Mouse (Mus musculus) neural tube, embryonic 14.5 days (tissue): Measurements from ENCODE around the gene Fbxl16. TPM values are rescaled to one million over a fixed set of nuclear protein-coding genes. Genes with fewer than 3 reads are reported as not detected.

Experiments used
- ATAC-seq: fragments of 200-750 bp; cut with Nextera tagmentation; 2 replicates; pipeline ENCODE4 v1.8.0; 2017; ENCODE audit warnings: low read depth, mild to moderate bottlenecking, moderate TSS enrichment, moderate library complexity
- H3K27ac ChIP-seq: fragments of 300-500 bp; sonication (generic); 2 replicates; pipeline ENCODE4 v1.5.1; 2014; ENCODE audit warnings: low read depth, mild to moderate bottlenecking, control low read depth, low read length, moderate library complexity, mixed read lengths
- H3K27me3 ChIP-seq: fragments of 300-500 bp; sonication (generic); 2 replicates; pipeline ENCODE4 v1.6.1; 2014; ENCODE audit warnings: low read length; ENCODE audit not compliant: control insufficient read depth, insufficient read depth
- H3K36me3 ChIP-seq: fragments of 300-500 bp; sonication (generic); 2 replicates; pipeline ENCODE4 v1.6.1; 2014; ENCODE audit warnings: low read length, mixed read lengths; ENCODE audit not compliant: control insufficient read depth, insufficient read depth
- H3K4me1 ChIP-seq: fragments of 300-500 bp; sonication (generic); 2 replicates; pipeline ENCODE4 v1.6.1; 2014; ENCODE audit warnings: low read length; ENCODE audit not compliant: control insufficient read depth, insufficient read depth
- H3K4me2 ChIP-seq: fragments of 300-500 bp; sonication (generic); 2 replicates; pipeline ENCODE4 v1.6.1; 2014; ENCODE audit warnings: mild to moderate bottlenecking, low read depth, low read length, control low read depth
- H3K4me3 ChIP-seq: fragments of 300-500 bp; sonication (generic); 2 replicates; pipeline ENCODE4 v1.5.1; 2014; ENCODE audit warnings: low read depth, low read length, control low read depth, mixed read lengths
- H3K9ac ChIP-seq: fragments of 300-500 bp; sonication (generic); replicated peaks from 2 replicates; pipeline ENCODE4 v1.6.1; 2014; ENCODE audit warnings: low read depth, mild to moderate bottlenecking, control low read depth, low read length, mixed read lengths
- H3K9me3 ChIP-seq: fragments of 300-500 bp; sonication (generic); 2 replicates; pipeline ENCODE4 v1.6.1; 2016; ENCODE audit warnings: low read length; ENCODE audit not compliant: control insufficient read depth
- WGBS: fragments of 180-500 bp; shearing (Covaris S2); extraction: QIAGEN DNeasy Blood & Tissue Kit; methylation state at CpG from one replicate; pipeline ENCODE4 v1.1.7; 2014; 5-methylcytosine and 5-hydroxymethylcytosine counted together
- polyA plus RNA-seq: library from polyadenylated mRNA; unstranded; fragments of >200 nt; fragmentation: Nextera tagmentation; extraction: Ambion mirVana; gene quantifications from 2 replicates; pipeline ENCODE4 v1.2.1, GENCODE M21; 2014

Fbxl16 gene
- 35.2 and 39.4 TPM in 2 replicates for polyA plus RNA-seq

DNA sequence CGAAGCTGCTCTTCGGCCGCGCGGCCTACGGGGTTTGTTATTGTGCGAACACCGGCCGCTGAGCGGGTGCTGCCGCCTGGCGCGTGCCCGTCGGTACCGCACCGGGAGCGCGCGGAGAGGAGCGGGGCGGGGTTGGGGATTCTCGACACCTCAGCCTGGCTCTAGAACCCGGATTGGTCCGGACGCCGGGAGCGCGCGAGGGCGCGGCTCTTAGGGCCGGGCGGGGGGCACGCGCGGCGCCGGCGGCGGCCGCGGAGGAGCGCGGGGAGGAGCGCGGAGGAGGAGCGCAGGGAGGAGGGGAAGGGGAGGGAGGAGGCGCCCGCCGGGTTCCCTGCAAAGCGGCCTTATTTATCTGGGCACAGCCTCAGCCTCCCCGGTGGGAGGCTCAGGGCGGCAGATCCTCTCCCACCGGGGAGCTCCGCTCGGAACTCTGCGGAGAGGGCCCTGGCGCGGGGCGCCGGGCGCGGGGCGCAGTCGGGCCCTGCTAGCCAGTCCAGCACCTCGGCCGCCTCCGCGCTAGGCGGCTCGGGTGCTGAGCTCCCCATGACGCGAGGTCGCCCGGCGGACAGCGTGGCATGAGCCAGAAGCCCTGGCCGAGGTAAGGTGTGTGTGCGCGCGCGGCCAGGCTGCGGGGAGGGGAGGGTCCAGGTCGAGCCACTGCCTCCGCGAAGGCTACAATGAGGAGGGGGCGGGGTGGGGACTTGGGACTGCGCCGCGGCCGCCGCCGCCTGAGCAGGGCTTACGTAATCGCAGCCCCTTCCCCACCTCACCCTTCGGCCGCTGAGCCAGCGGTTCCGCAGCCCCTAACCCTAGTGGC is at the start of gene Fbxl16:
Gene Fbxl16 (plus strand): TSS at position 297 of the 817 bp plus-strand sequence.
- H3K4me1 ChIP-seq = peaks cover 24% of the 10 kb centered on the region
- H3K4me2 ChIP-seq = peak within 1 kb of the TSS; percentile 99
- H3K27ac ChIP-seq = peak within 1 kb of the TSS; percentile 97
- peak within 1 kb of the TSS; percentile 90 for H3K4me3 ChIP-seq
- H3K27me3 ChIP-seq = no peaks in the 10 kb centered on the region
- H3K36me3 ChIP-seq = no peaks in the 10 kb centered on the region
- H3K9ac ChIP-seq = peak within 1 kb of the TSS; percentile 94
- WGBS = under 1% methylated on average over 67 of the region's 100 CpGs
- ATAC-seq = peak; percentile 89
- no peaks in the 10 kb centered on the region for H3K9me3 ChIP-seq

DNA sequence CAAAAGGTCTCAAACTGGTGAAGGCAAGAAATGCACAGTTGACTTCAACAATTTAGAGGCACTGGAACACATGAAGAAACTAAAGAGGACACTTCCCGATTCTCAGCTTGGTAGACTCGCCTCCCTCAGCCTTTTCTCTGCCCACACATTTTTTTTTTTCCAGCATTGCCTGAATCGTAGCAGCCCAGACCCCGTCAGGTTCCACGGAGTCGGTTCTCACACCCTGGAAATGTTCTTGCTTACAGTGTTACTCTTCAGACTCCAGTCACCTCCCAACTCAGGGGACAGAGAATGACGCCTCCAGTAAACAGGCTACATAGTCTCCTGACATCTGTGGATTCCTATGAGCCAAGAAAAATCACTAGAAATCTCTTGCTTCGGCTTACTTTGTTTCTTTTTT is 48.7 kb upstream of the Fbxl16 start:
- Histone ChIP-seq H3K27ac (no peak overlapping the region), H3K4me2 (no peak overlapping the region), H3K27me3 (no peaks in the 10 kb centered on the region), H3K9me3 (no peaks in the 10 kb centered on the region), H3K36me3 (no peaks in the 10 kb centered on the region), H3K9ac (no peak overlapping the region), H3K4me3 (no peak overlapping the region), H3K4me1 (no peaks in the 10 kb centered on the region)
- WGBS = 75% methylated on average over 8 of the region's 8 CpGs
- ATAC-seq = no peak

DNA sequence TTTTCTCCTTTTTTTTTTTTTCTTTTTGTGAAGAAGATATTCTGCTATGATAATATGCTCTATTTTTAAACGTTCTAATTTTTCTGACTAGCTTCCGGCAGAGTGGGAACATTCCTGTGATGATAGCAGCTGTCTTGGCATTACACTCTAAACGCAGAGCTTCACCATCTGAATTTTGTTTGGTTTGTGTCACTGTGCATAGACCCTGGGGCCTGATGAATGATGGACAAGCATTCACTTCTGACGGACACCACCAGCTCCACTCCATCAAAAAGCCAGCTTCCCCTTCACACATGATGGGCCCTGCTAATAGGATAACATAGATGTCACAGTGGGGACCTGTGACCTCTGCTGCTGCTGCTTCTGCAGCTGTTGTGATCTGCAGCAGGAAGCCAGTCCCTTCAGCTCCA is 47.3 kb upstream of the Fbxl16 start:
- Histone ChIP-seq H3K36me3 (no peaks in the 10 kb centered on the region), H3K4me1 (no peaks in the 10 kb centered on the region), H3K4me2 (no peak overlapping the region), H3K9ac (no peak overlapping the region), H3K9me3 (no peaks in the 10 kb centered on the region), H3K27me3 (no peaks in the 10 kb centered on the region), H3K4me3 (no peak overlapping the region), H3K27ac (no peak overlapping the region)
- 63% methylated on average over 4 of the region's 4 CpGs for WGBS
- no peak for ATAC-seq

- Histone ChIP-seq H3K4me2 (no peak overlapping the region), H3K9me3 (no peaks in the 10 kb centered on the region), H3K4me1 (no peaks in the 10 kb centered on the region), H3K4me3 (no peak overlapping the region), H3K27me3 (no peaks in the 10 kb centered on the region), H3K36me3 (no peaks in the 10 kb centered on the region), H3K9ac (no peak overlapping the region), H3K27ac (no peak overlapping the region)
- no peak for ATAC-seq
- 33% methylated on average over 3 of the region's 3 CpGs for WGBS
Observed at GRCm38 (mm10) chr17:25762591-25762990, 46.3 kb upstream of the Fbxl16 start.

GRCm38 (mm10) chr17:25765886-25766285 is 43.0 kb upstream of the Fbxl16 start:
- Histone ChIP-seq H3K9ac (no peak overlapping the region), H3K4me3 (no peak overlapping the region), H3K27ac (no peak overlapping the region), H3K4me2 (no peak overlapping the region), H3K27me3 (no peaks in the 10 kb centered on the region), H3K4me1 (no peaks in the 10 kb centered on the region), H3K36me3 (no peaks in the 10 kb centered on the region), H3K9me3 (no peaks in the 10 kb centered on the region)
- WGBS = 22% methylated on average over 5 of the region's 5 CpGs
- ATAC-seq = no peak

DNA sequence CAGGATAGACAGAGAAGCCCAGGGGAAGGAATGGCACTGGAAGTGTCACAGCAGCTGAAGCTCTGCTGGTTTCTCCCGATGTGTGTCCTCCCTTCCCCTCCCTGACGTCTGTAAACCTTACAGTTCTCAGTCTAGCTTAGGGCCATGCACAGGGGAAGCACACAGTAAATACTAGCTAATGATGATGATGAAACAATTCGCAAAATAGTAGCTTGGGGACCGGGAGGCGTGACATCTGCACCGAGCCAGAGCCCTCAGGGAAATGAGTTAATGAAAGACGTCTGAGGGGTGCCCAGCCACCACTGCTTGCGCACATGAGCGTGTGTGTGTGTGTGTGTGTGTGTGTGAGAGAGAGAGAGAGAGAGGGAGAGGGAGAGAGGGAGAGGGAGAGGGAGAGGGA is 39.6 kb upstream of the Fbxl16 start:
- Histone ChIP-seq H3K9ac (no peak overlapping the region), H3K4me3 (no peak overlapping the region), H3K36me3 (no peaks in the 10 kb centered on the region), H3K9me3 (no peaks in the 10 kb centered on the region), H3K4me1 (peaks cover 3% of the 10 kb centered on the region; the same call in 1 of the 2 replicates), H3K27me3 (no peaks in the 10 kb centered on the region), H3K27ac (no peak overlapping the region), H3K4me2 (no peak overlapping the region)
- WGBS = 52% methylated on average over 9 of the region's 9 CpGs
- ATAC-seq = no peak

DNA sequence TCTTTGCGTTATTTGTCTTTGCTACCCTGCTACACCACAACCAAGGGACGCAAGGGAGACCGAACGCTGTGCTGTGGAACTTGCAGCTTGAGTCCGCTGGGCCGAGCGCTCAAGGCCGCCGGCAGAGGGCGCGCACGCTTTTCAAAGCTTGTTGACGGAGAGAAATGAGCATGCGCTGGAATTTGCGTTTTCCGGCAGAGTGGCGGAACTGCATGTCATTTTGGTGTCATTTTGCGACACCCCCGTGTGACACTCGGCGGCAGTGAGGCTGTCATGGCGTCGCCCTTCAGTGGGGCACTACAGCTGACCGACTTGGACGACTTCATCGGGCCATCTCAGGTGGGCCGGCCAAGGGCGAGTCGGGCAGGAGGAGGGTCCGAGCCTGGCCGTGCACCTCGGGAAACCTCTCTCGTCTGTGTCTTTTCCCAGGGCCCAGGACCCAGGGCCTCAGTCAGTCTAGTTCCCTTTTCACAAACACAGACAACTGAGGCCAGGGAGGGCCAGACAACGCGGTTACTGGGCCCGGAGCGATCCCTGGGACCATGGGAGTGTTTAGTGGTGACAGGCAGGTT is 35.2 kb upstream of the Fbxl16 start, which contains the start of gene Narfl:
Gene Narfl (plus strand): TSS at position 228 of the 572 bp plus-strand sequence.
- H3K36me3 ChIP-seq = no peaks in the 10 kb centered on the region
- no peak within 1 kb of the TSS for H3K27ac ChIP-seq
- ATAC-seq = peak; percentile 86
- peak within 1 kb of the TSS; percentile 54 for H3K4me2 ChIP-seq
- peak within 1 kb of the TSS; percentile 77 for H3K9ac ChIP-seq
- no peaks in the 10 kb centered on the region for H3K9me3 ChIP-seq
- H3K4me3 ChIP-seq = peak within 1 kb of the TSS; percentile 61
- no peaks in the 10 kb centered on the region for H3K27me3 ChIP-seq
- WGBS = under 1% methylated on average over 37 of the region's 37 CpGs
- H3K4me1 ChIP-seq = peaks cover 5% of the 10 kb centered on the region; the same call in 1 of the 2 replicates

- peaks cover 5% of the 10 kb centered on the region; the same call in 1 of the 2 replicates for H3K4me1 ChIP-seq
Observed at GRCm38 (mm10) chr17:25775318-25776062, 33.4 kb upstream of the Fbxl16 start.

More at GRCm38 (mm10) chr17:25775318-25776062, 33.4 kb upstream of the Fbxl16 start:
- Histone ChIP-seq H3K9me3 (no peaks in the 10 kb centered on the region), H3K9ac (no peak overlapping the region), H3K4me3 (no peak overlapping the region), H3K27ac (no peak overlapping the region), H3K4me2 (no peak overlapping the region), H3K27me3 (no peaks in the 10 kb centered on the region), H3K36me3 (no peaks in the 10 kb centered on the region; the same call in 1 of the 2 replicates)
- 85% methylated on average over 10 of the region's 10 CpGs for WGBS
- ATAC-seq = no peak
